Mouse (Mus musculus) cerebral cortex, adult 2 months (tissue): ENCODE data around the gene Vwf.

Experiments
- WGBS: fragments of 180-500 bp; shearing (Covaris S2); methylation state at CpG from one replicate; pipeline ENCODE4 v1.1.7; 2018; 5-methylcytosine and 5-hydroxymethylcytosine counted together

Gene Vwf

DNA sequence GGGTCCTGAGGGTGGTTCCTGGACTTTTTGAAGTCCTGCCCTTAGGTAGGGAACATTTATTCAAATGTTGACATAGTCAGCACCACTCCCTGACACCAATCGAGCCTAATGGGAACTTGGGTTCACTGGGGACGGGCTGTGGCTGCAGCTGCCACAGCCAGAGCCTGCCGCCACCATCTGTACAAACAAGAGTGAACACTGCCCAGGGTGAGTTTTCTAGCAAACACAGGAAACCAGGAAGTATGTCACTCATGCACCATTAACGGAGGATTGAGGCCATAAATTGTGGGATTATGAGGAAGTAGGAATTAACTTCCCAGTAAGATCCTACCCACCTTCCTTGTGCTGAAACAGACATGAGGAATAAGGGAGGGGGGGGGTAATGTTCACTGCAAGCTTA is 93.9 kb downstream of the Vwf start:
- 78% methylated on average over 4 of the region's 4 CpGs for WGBS

DNA sequence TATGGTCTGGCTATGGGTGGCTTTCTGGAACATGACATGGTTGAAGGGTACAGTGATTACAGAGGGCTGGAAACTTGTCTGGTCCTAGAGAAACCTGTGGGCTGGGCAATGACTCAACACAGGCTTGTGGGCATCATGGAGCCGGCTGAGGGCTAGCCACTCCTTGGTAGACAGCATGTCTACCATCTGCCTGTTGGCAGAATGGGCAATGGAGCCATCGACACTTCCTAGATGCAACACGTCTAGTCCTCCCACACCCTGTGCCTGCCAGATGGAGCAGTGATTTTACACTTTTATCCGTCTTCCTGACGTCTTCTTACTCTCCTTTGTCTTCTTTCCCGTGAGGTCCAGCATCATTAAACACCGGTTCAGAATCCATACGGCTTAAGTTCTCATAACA is 94.6 kb downstream of the Vwf start:
- 67% methylated on average over 8 of the region's 8 CpGs for WGBS

DNA sequence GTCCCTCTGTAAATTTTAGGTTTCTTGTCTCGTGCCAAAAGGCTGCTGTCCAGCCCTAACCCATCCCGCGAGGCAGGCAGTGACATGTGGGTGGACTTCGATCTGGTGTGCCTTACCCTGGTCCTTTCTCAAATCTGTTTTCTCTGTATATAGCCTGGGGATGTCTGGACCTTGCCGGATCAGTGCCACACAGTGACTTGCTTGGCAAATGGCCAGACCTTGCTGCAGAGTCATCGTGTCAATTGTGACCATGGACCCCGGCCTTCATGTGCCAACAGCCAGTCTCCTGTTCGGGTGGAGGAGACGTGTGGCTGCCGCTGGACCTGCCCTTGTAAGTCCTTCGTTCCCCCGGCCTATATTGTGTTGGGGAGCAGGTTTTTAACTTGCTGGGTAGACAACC is 102.4 kb downstream of the Vwf start:
- 84% methylated on average over 12 of the region's 12 CpGs for WGBS

DNA sequence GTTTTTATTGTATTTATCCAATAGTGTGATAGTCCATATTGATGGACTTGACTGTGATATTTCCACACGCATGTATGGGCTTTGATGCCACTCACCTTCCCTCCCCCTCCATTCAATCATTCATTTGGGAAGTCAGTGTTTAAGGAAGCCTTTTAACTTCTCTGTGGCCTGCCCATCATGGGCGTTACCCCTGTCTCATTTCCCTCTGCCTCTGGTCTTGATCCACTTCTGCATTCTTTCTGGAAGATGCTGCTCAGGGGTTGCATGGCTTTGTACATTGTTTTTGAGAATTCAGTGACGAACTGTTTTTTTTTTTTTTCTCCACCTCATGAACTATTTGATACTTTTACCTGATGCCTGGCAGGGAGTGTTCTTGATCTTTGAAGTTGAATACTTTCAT is 104.8 kb downstream of the Vwf start:
- 90% methylated on average over 3 of the region's 3 CpGs for WGBS

DNA sequence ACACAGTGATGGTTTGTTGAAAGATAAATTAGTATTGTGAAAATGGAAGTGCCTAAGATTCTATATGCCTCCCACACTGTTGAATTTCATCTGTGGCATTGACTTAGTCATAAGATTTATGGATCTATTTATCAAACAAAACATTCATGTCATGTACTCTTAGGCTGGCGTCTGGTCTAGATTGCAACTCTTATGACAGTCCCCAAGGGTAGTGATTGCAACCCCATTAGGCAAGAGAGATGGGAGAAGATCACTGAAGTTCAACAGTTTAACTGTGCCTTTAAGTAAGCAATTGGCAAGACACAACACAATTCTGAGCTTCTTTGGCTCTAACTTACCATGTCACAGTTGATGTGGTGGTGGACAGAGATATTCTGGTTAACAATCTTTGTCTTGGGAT is 106.8 kb downstream of the Vwf start:
- WGBS = 87% methylated on average over 1 of the region's 1 CpGs

DNA sequence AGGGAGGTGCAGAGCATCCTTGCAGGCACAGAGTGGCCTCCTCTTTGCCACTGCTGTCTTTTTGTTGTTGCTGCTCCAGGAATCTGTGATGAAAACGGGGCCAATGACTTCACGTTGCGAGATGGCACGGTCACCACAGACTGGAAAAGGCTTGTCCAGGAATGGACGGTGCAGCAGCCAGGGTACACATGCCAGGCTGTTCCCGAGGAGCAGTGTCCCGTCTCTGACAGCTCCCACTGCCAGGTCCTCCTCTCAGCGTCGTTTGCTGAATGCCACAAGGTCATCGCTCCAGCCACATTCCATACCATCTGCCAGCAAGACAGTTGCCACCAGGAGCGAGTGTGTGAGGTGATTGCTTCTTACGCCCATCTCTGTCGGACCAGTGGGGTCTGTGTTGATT is 110.3 kb downstream of the Vwf start:
- 92% methylated on average over 13 of the region's 13 CpGs for WGBS

DNA sequence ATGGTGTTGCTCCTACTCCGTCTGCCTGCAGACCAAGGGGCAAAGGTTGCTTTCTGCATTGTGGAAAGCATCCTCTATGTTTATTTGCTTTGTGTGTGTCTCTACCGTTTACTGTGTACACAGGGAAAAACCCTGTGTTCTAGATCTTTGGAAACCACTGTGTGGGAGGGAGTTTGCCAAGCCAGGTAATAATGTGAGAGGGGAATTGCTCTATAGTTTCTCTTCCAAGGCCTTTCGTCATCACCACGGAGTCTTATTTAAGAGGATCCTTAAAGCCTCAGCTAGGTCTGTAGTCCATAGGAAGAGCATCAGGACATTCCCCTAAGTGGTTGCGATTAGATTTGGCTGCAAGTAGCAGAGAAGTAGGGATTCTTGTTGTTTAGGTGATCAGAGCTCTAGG is 111.4 kb downstream of the Vwf start:
- 88% methylated on average over 5 of the region's 5 CpGs for WGBS

DNA sequence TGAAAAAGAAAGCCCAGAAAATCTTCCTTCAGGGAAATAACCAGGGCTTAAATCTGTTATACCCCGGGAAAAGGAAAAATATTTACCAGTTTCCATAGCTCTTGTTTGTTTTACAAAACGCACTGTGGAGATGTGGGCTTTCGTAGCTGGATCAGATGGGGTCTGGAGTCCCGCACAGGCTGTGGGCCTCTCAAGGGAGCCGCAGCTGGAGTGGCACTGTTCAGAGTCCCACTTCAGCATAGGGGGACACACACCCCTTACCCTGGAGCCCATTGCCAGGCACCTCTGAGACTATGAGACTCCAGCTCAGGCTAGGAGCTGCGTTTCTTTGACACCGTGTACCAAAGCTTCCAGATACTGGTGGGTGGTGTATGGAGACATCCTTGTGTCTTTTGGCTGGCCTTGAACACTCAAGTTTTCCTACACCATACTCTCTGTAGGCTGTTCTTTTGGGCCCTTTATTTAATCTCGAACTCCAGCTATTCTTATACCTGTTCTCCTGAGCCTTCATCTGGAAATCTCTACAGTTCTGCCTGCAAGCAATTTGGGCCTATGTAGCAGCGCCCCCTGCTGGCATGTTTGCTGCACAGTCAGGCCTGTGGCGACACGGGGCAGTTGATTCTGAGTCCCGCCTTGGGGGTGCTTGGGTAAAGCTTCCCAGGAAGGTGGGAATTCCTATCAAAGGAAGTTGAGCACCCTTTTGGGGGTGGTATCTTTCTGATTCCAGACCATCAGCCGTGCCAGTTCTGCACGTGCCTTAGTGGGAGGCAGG is 114.7 kb downstream of the Vwf start:
- WGBS = 54% methylated on average over 14 of the region's 14 CpGs

DNA sequence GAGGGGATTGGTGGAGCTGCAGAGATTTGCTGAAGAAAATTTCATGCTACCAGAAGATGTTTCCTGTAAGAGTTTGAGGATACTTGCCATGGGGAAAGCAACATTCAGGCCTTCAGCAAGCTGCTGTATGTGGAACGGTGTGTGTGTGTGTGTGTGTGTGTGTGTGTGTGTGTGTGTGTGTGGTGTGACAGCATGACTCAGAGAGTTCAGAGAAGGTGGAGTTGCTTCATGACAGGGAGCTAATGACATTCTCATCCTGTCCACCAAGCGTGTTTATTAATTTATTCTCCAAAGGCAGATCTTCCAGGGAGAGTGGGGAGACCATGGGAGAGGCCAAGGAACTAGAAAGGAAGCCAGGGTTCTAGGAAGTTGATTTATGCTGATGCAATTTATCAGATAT is 117.3 kb downstream of the Vwf start:
- 79% methylated on average over 2 of the region's 2 CpGs for WGBS

DNA sequence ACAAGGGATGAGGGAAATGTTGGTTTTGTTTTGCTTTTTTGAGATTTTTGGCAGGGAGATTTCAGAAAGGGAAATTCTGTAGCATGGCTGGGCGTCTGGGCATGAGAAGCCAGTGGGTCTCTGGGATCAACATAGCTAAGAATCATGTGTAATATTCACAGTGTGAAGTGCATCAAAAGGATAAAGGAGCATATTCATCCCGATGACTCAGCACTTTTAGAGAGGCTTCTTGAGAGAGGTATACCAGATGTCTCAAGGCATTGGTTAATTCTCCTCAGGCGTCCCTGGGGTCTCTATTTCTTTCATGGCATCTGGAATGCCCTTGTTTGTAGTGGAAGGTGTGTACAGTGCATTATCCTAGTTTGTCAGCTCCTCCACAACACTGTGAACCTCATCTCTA is 125.3 kb downstream of the Vwf start:
- 85% methylated on average over 3 of the region's 3 CpGs for WGBS

DNA sequence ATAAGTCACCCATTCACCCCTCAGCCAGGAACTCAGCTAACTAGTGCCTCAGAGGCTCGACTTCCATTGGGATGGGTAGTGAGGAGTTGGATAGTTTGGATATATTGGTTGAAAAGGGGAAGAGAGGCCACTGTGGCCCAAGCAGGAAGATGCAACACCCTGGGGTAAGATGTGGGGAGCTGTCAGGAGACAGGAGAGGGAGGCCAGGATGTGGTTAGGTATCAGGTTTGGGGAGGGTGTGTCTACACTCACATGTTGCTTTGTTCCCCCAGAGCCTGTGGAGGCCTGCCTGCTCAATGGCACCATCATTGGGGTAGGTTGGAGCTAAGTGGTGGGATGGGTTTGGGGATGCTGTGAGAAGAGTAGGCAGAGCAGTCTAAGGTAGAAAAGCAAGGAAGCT is 131.9 kb downstream of the Vwf start:
- WGBS = 88% methylated on average over 1 of the region's 1 CpGs

DNA sequence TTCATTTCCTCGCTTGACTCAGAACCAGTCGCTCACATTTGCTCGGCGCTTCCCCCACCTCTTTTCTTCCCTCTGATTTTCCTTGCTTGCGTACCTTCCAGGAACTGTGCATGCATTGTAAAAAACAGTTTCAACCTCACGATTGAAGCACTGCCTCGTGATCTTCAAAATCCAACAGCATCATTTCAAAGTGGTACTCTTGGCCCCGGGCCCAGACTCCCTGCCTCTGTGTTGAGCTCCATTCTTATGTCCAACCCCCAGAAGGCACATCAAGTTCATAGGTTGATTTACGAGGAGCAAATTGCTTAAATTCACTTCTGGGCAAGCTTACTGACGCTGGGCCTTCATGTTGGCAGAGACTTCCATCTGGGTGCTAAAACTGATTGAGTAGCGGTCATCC is 134.0 kb downstream of the Vwf start:
- 82% methylated on average over 11 of the region's 11 CpGs for WGBS

DNA sequence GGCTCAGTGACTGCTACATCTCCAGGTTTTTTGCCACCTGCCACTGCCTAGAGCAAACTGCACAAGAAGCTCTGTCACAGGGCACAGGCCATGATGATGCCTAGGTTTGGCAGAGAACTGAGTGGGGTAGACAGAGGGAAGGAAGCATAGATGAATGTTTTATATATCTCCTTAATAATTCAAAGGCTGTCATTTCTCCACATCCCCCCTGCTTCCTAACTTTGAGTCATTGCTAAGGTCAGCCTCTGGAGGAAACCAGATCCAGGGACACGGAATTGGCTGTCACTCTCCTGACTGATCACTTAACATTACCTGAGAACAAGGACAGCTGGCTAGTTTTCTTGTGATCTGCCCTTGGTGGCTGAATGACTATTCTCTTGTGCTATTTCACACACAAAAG is 141.4 kb downstream of the Vwf start:
- 88% methylated on average over 1 of the region's 1 CpGs for WGBS

DNA sequence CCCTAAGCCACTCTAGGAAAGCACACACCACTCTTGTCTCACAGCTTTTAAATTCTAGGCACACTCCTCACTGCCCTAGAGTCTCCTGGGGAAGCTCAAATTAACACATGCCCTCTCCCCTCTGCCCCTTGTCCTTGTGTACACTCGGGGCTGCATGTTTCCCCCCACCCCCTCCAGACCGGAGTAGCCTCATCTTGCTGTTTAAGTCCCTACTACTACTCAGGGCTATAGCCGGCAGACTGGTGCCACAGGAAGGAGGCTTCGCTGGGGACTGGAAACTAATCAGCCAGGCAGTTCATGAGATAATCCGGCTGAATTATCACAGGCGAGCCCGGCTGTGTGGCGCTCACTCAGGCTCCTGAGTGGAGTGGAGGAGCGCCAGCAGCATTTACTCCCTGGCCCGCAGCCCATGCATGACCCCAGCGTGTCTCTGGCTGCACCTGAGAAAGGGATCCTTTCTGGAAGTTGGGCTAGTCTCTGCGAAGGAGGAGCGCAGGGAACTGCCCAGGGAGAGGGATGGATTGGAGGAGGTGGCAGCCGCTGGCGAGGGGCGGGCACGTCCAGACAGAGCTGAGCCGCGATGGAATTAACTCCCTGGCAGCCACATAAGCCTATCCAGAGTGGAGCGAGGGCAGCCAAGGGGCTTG is 143.6 kb downstream of the Vwf start, which contains the start of gene Ano2:
Gene Ano2 (plus strand): TSS at position 363 of the 647 bp plus-strand sequence.
- WGBS = 9% methylated on average over 20 of the region's 20 CpGs

DNA sequence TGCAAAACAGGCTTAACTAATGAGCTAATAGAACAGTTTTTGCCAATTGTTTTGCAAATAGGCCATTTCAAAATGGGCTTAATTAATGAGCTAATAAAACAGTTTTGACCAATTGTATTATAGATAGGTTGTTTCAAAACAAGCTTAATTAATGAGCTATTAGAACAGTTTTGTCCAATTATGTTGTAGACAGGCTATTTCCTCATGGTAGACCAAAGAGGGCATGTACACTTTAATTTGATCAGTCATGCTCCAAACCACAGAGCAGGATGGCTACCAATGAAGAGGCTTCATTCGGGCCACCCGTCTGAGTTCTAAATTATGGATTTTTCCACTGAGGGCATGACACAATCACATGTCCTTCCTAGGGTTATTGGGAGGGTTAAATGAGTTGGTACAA is 154.6 kb downstream of the Vwf start:
- WGBS = 93% methylated on average over 2 of the region's 2 CpGs

DNA sequence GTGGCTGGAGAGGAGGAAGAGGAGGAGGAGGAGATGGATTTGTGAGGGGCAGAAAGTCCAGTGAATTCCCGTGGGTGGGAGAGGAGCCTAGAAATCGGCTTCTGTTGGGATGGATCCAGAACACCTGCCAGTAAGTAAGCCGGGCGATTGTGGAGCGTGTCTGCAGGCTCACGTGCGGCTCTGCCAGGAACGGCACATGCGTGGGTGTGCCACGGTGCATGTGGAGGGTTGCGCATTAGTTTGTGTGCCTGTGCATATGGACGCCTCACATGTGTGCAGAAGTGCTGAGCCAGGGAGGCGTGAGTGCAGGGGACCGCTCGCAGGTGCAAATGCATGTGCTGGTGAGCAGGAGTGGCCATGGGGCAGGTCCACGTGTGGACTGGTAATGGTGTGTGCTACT is 164.7 kb downstream of the Vwf start:
- WGBS = 46% methylated on average over 16 of the region's 16 CpGs

DNA sequence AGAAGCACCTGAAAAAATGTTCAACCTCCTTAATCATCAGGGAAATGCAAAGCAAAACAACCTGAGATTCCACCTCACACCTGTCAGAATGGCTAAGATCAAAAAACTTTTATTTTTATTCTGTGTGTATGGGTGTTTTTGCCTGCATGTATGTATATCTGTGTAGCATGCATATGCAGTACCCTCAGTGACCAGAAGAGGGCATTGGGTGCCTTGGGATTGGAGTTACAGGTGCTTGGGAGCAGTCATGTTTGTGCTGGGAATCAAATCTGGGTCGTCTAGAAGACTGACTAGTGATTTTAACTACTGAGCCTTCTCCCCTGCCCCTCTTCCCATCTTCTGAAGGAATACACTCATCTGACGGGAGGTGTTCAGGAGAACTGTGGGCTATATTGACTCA is 179.8 kb downstream of the Vwf start:
- WGBS = 93% methylated on average over 2 of the region's 2 CpGs

DNA sequence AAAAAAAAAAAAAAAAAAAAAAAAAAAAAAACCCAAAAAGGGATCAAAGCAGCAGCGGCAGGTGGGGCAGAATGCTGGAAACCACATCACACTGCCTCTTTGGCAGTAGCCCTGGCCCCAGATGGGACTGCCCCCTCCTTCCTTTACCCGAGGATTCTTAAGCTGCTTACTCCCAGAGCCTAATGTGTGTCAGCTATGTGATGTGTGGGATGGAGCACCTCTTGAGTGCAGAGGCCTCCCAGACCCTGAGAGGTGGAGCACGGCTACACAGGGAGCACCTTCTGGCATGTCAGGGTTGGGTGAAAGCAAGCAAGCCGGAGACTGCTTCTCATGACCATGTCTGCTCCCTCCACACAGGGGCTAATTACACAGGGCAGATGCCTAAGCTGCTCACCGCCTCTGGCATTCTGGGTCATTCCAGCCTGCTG is 180.9 kb downstream of the Vwf start:
- WGBS = 48% methylated on average over 5 of the region's 5 CpGs

DNA sequence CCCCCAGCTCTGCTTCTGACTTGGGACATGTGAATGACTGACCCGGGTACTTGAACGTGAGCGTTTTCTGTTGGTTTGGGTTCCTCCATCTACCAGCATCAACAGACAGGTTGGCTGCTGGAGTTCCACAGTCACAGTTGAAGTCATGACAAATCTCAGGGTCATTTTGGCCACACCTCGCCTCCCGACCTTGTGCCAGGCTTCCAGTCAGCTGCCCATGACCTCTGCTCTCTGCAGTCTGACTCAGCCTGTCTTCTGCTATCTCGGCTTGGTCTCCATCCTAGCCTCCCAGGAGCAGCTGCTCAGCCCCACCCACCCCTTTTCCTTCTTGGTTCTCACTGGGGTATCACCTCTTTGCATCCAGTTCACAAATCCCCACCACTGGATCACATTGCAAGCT is 182.9 kb downstream of the Vwf start:
- WGBS = 95% methylated on average over 6 of the region's 6 CpGs

DNA sequence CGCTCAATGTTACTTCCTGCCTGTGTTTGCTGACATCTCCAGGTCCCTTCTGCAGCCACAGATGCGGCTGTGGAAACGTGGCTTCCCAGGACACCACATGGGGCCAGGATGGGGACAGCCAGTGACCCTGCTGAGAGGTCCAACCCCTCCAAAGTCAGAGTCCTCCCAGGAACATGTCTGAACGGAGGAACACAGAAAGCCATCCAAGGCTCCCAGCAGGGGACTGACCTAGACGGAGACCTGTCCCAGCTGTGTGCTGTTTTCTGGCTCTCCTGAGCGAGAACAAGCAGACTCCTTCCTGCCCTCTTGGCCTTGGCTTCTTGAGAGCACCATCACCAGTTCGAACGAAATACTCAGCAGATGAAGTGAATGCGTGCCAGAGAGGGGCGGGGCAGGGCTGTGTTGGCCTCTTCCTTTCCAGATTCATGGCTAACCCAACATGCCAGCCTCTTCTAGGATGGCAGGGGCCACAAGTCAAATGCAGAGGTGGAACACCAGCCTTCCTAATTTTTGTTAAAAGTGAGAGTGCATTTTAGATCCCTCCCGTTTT is 183.5 kb downstream of the Vwf start:
- WGBS = 79% methylated on average over 11 of the region's 11 CpGs
